Mouse (Mus musculus) left cerebral cortex, adult 8-10 months (tissue): ENCODE data around the gene Gm17027. TPM values are rescaled to one million over a fixed set of nuclear protein-coding genes. Genes with fewer than 3 reads are reported as not detected.
"Not testable (repeated sequence)": the region's sequence is repeated elsewhere in the genome, so short reads cannot be mapped to it uniquely, and the experiment has no call there.

Source experiments
- DNase-seq, 2 experiments: peaks; one replicate each; pipeline ENCODE4 v3.0.0; 2022; ENCODE audit warnings: low spot score in 2 of 2
- total RNA-seq, 4 experiments: library from RNA; stranded (reverse); gene quantifications; 2 replicates each; pipeline ENCODE4 v1.2.4; 2022

The Gm17027 gene
- not detected for total RNA-seq

GRCm38 (mm10) chr14:42162522-42162921 lies at the start of gene Gm17027:
Gm17027 (minus strand) TSS chr14:42162622.
- not testable (repeated sequence) for DNase-seq

- DNase-seq, result not testable (repeated sequence)
Observed at GRCm38 (mm10) chr14:42190691-42191090, 28.3 kb upstream of the Gm17027 start, which contains the start of gene Gm3573. Gm3573 (minus strand) TSS chr14:42190791.

GRCm38 (mm10) chr14:42183936-42184335 lies 21.5 kb upstream of the Gm17027 start:
- DNase-seq, result not testable (repeated sequence)

GRCm38 (mm10) chr14:42134571-42134970 lies 27.9 kb downstream of the Gm17027 start:
- DNase-seq, result peak in 1 of 2 experiments; percentile 5

GRCm38 (mm10) chr14:42133806-42134205 lies 28.6 kb downstream of the Gm17027 start:
- DNase-seq, result peak in 1 of 2 experiments; percentile 4

- DNase-seq, result not testable (repeated sequence)
Observed at GRCm38 (mm10) chr14:42117269-42117668, 45.2 kb downstream of the Gm17027 start, which contains the start of gene Gm7951. Gm7951 (minus strand) TSS chr14:42117369.

Other genes starting within 250 kb of the Gm17027 start
- gene 1700049E17Rik1, start 237.7 kb downstream of the Gm17027 start, total RNA-seq, result not detected
- gene 1700024B05Rik, start 218.6 kb downstream of the Gm17027 start, total RNA-seq, result not detected
- not detected for gene Gm6401, start 194.7 kb downstream of the Gm17027 start, total RNA-seq
- 1 to 10 TPM in 1 of 4 experiments, under 1 TPM in 1, not detected in 2; 0.95 to 2.5 TPM for gene Gm3543, start 179.3 kb downstream of the Gm17027 start, total RNA-seq
- not detected for gene Gm7951, start 45.3 kb downstream of the Gm17027 start, total RNA-seq
- 1 to 10 TPM in 2 of 4 experiments, under 1 TPM in 1, not detected in 1; 0.85 to 2.8 (median 1.4) TPM for gene Gm3573, start 28.2 kb upstream of the Gm17027 start, total RNA-seq
- gene Gm17026, start 97.4 kb upstream of the Gm17027 start, total RNA-seq, result not detected
- gene Gm9611, start 134.7 kb upstream of the Gm17027 start, total RNA-seq, result not detected
- not detected for gene Gm7995, start 147.6 kb upstream of the Gm17027 start, total RNA-seq